Mouse (Mus musculus) frontal cortex, postnatal 14 days (tissue): ENCODE measurements around the gene Fgd1.

ENCODE experiments used
- DNase-seq, 2 experiments: peaks; one replicate each; pipeline ENCODE4 v3.0.0; 2022; ENCODE audit warnings: low spot score in 2 of 2

Gene Fgd1

GRCm38 (mm10) chrX:151087418-151087817, 41.5 kb downstream of the Fgd1 start:
- no peak for DNase-seq

- peak; percentile 49 to 60 for DNase-seq
Observed at GRCm38 (mm10) chrX:151096171-151097058, 50.5 kb downstream of the Fgd1 start, which contains the start of gene Tsr2. Tsr2 (minus strand) TSS chrX:151096543.

- DNase-seq: no peak
Observed at GRCm38 (mm10) chrX:151107301-151108067, 61.5 kb downstream of the Fgd1 start.

GRCm38 (mm10) chrX:151116795-151117194, 70.8 kb downstream of the Fgd1 start:
- DNase-seq: peak in 1 of 2 experiments; percentile 7

GRCm38 (mm10) chrX:151117432-151117831, 71.5 kb downstream of the Fgd1 start:
- no peak for DNase-seq

GRCm38 (mm10) chrX:151123933-151124332, 78.0 kb downstream of the Fgd1 start:
- no peak for DNase-seq

- no peak for DNase-seq
Observed at GRCm38 (mm10) chrX:151130493-151130892, 84.5 kb downstream of the Fgd1 start.

GRCm38 (mm10) chrX:151132785-151133184, 86.8 kb downstream of the Fgd1 start:
- DNase-seq: no peak
